Mouse (Mus musculus): ENCODE measurements at regions not wholly inside any gene's neighbourhood (a gene's known extent, or its start where the extent isn't known, plus 50 kb on each side); places are given as distances from the start of the nearest gene placed in this dataset.

GRCm38 (mm10) chr19:16044169-16044568 lies 59.4 kb upstream of the Cep78 start:
- H3K9me3 ChIP-seq (replicated peaks) = no peaks in the 10 kb centered on the region
- no peaks in the 10 kb centered on the region for H3K27me3 ChIP-seq
- H3K9ac ChIP-seq = no peak overlapping the region
- H3K4me3 ChIP-seq = no peak overlapping the region
- no peak overlapping the region for H3K4me2 ChIP-seq
- no peak for ATAC-seq
- H3K27ac ChIP-seq = no peak overlapping the region
- no peaks in the 10 kb centered on the region for H3K36me3 ChIP-seq (ENCODE audit: poor library complexity, severe bottlenecking)
- no peaks in the 10 kb centered on the region for H3K4me1 ChIP-seq
- 84% methylated on average over 5 of the region's 5 CpGs for WGBS

DNA sequence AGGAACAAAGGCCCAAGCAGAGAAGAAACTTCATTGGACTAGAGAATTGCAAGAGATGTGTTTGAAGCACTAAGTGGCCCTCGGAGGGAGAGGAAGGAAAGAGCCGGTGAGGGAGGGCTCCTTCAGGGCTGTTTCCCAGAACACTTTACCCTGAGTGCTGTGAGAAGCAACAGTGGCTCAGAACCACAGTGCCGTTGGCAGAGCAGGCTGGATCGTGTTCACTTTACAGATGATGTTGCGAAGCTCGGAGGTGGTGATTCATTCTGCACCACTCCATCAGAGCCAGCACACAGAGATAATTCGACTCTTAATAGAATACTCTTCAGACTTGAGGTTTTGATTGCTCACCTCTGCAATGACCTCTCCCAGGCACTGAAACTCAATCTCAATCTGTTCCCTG lies 58.2 kb upstream of the Cep78 start:
- no peaks in the 10 kb centered on the region for H3K36me3 ChIP-seq (ENCODE audit: poor library complexity, severe bottlenecking)
- H3K27ac ChIP-seq = no peak overlapping the region
- H3K4me2 ChIP-seq = no peak overlapping the region

GRCm38 (mm10) chr19:16041891-16042290 lies 57.1 kb upstream of the Cep78 start:
- Histone ChIP-seq H3K4me3 (no peak overlapping the region), H3K36me3 (ENCODE audit: poor library complexity, severe bottlenecking) (no peaks in the 10 kb centered on the region), H3K27ac (no peak overlapping the region), H3K9me3 (replicated peaks) (no peaks in the 10 kb centered on the region), H3K4me2 (no peak overlapping the region), H3K9ac (no peak overlapping the region), H3K4me1 (no peaks in the 10 kb centered on the region), H3K27me3 (no peaks in the 10 kb centered on the region)
- WGBS = 82% methylated on average over 5 of the region's 5 CpGs
- ATAC-seq = no peak

More for the DNA sequence above, 58.2 kb upstream of the Cep78 start:
- Histone ChIP-seq H3K4me3 (no peak overlapping the region), H3K4me1 (no peaks in the 10 kb centered on the region), H3K9me3 (replicated peaks) (no peaks in the 10 kb centered on the region), H3K27me3 (no peaks in the 10 kb centered on the region), H3K9ac (no peak overlapping the region)
- no peak for ATAC-seq
- WGBS = 92% methylated on average over 7 of the region's 7 CpGs

DNA sequence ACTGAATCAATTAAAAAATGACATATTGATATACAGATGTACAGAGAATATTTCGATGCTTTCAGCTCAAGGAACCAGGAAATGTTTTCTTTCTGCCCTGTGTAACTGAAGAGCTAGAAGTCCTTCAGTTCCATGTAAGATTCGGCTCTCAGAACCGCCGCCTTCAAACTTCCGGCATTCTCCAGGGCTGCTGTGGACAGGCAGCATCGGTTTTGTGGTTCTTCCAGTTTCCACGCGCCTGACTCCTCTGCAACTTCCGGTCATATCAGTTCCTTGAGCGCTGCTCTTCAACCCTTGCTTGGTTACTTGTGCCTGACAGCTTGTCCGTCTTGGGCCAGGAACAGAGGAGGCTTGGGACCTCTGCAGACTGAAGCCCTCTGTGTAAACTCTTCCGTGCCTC lies 53.0 kb upstream of the Cep78 start:
- Histone ChIP-seq H3K9me3 (replicated peaks) (no peaks in the 10 kb centered on the region), H3K27ac (no peak overlapping the region), H3K36me3 (ENCODE audit: poor library complexity, severe bottlenecking) (no peaks in the 10 kb centered on the region), H3K4me2 (no peak overlapping the region), H3K27me3 (no peaks in the 10 kb centered on the region), H3K4me1 (no peaks in the 10 kb centered on the region), H3K9ac (no peak overlapping the region), H3K4me3 (no peak overlapping the region)
- 89% methylated on average over 12 of the region's 12 CpGs for WGBS
- no peak for ATAC-seq
